Mouse (Mus musculus): ENCODE measurements around the gene Ikzf4. TPM values are rescaled to one million over a fixed set of nuclear protein-coding genes. Genes with fewer than 3 reads are reported as not detected.
"Not testable (repeated sequence)": the region's sequence is repeated elsewhere in the genome, so short reads cannot be mapped to it uniquely, and the experiment has no call there.

Gene Ikzf4
- total and polyA plus RNA-seq, 2 experiments from 2014 or later, result 17.9 to 26.2 TPM

GRCm38 (mm10) chr10:128626311-128627310 is 19.2 kb downstream of the Ikzf4 start, which contains the start of gene Rps26:
Gene Rps26 (minus strand): TSS chr10:128626747.
- no peaks in the 10 kb centered on the region for H3K27me3 ChIP-seq (ENCODE audit: insufficient read depth, low read length)
- H3K9ac ChIP-seq (replicated peaks; ENCODE audit: low read length, poor library complexity, severe bottlenecking), result peak within 1 kb of the TSS; percentile 72
- peak within 1 kb of the TSS; percentile 79 for H3K27ac ChIP-seq (ENCODE audit: low read depth, low read length)
- no peaks in the 10 kb centered on the region for H3K9me3 ChIP-seq (ENCODE audit: low read length)
- H3K4me1 ChIP-seq (ENCODE audit: insufficient read depth, low read length), result peaks cover 6% of the 10 kb centered on the region
- DNase-seq (ENCODE audit: low spot score) (peak; percentile 100), ATAC-seq (ENCODE audit: low FRiP score) (peak; percentile 94)
- H3K36me3 ChIP-seq (ENCODE audit: insufficient read depth, low read length), result peaks cover 10% of the 10 kb centered on the region
- TF ChIP-seq CTCF (IDR thresholded peaks at IDR 0.05), result peak; percentile 72
- H3K4me3 ChIP-seq (ENCODE audit: low read depth, low read length), result peak within 1 kb of the TSS; percentile 57
- under 1% methylated on average over 40 of the region's 40 CpGs for whole genome bisulfite sequencing
- peak within 1 kb of the TSS; percentile 76 for H3K4me2 ChIP-seq (ENCODE audit: low read depth, low read length, poor library complexity, severe bottlenecking)

- H3K4me2 ChIP-seq (ENCODE audit: low read depth, low read length, poor library complexity, severe bottlenecking), result peak overlapping the region; percentile 76
- H3K27ac ChIP-seq (ENCODE audit: low read depth, low read length), result peak overlapping the region; percentile 58; the same call in 1 of the 2 replicates
- WGBS, result 47% methylated on average over 7 of the region's 7 CpGs
- H3K4me3 ChIP-seq (ENCODE audit: low read depth, low read length), result peak overlapping the region; percentile 57
- H3K4me1 ChIP-seq (ENCODE audit: insufficient read depth, low read length), result peaks cover 6% of the 10 kb centered on the region
- H3K36me3 ChIP-seq (ENCODE audit: insufficient read depth, low read length), result peaks cover 10% of the 10 kb centered on the region
- no peaks in the 10 kb centered on the region for H3K9me3 ChIP-seq (ENCODE audit: low read length)
- peak overlapping the region; percentile 72 for H3K9ac ChIP-seq (replicated peaks; ENCODE audit: low read length, poor library complexity, severe bottlenecking)
- ATAC-seq (ENCODE audit: low FRiP score) (no peak), DNase-seq (ENCODE audit: low spot score) (no peak)
- TF ChIP-seq CTCF (IDR thresholded peaks at IDR 0.05), result no peak
- H3K27me3 ChIP-seq (ENCODE audit: insufficient read depth, low read length), result no peaks in the 10 kb centered on the region
Observed at GRCm38 (mm10) chr10:128625287-128625894, 20.4 kb downstream of the Ikzf4 start.

GRCm38 (mm10) chr10:128623106-128623613 is 22.6 kb downstream of the Ikzf4 start:
- WGBS, result 88% methylated on average over 3 of the region's 4 CpGs
- not testable (repeated sequence) for H3K4me3 ChIP-seq (ENCODE audit: low read depth, low read length); H3K4me1 ChIP-seq (ENCODE audit: insufficient read depth, low read length); DNase-seq (ENCODE audit: low spot score); H3K9me3 ChIP-seq (ENCODE audit: low read length); H3K9ac ChIP-seq (replicated peaks; ENCODE audit: low read length, poor library complexity, severe bottlenecking); H3K27ac ChIP-seq (ENCODE audit: low read depth, low read length); H3K27me3 ChIP-seq (ENCODE audit: insufficient read depth, low read length); H3K4me2 ChIP-seq (ENCODE audit: low read depth, low read length, poor library complexity, severe bottlenecking); ATAC-seq (ENCODE audit: low FRiP score)
- peaks cover 10% of the 10 kb centered on the region for H3K36me3 ChIP-seq (ENCODE audit: insufficient read depth, low read length)

GRCm38 (mm10) chr10:128622702-128623101 is 23.1 kb downstream of the Ikzf4 start:
- H3K27ac ChIP-seq (ENCODE audit: low read depth, low read length), result no peak overlapping the region
- no peaks in the 10 kb centered on the region for H3K9me3 ChIP-seq (ENCODE audit: low read length)
- H3K4me2 ChIP-seq (ENCODE audit: low read depth, low read length, poor library complexity, severe bottlenecking), result no peak overlapping the region
- TF ChIP-seq CTCF (IDR thresholded peaks at IDR 0.05), result no peak
- H3K9ac ChIP-seq (replicated peaks; ENCODE audit: low read length, poor library complexity, severe bottlenecking), result no peak overlapping the region
- H3K4me3 ChIP-seq (ENCODE audit: low read depth, low read length), result no peak overlapping the region
- peaks cover 10% of the 10 kb centered on the region for H3K36me3 ChIP-seq (ENCODE audit: insufficient read depth, low read length)
- ATAC-seq (ENCODE audit: low FRiP score) (no peak), DNase-seq (ENCODE audit: low spot score) (no peak)
- no peaks in the 10 kb centered on the region for H3K27me3 ChIP-seq (ENCODE audit: insufficient read depth, low read length)
- H3K4me1 ChIP-seq (ENCODE audit: insufficient read depth, low read length), result peaks cover 6% of the 10 kb centered on the region
- WGBS, result 79% methylated on average over 4 of the region's 4 CpGs

GRCm38 (mm10) chr10:128621986-128622520 is 23.7 kb downstream of the Ikzf4 start:
- DNase-seq (ENCODE audit: low spot score), result no peak
- no peak overlapping the region for H3K4me2 ChIP-seq (ENCODE audit: low read depth, low read length, poor library complexity, severe bottlenecking)
- no peak overlapping the region for H3K27ac ChIP-seq (ENCODE audit: low read depth, low read length)
- peaks cover 10% of the 10 kb centered on the region for H3K36me3 ChIP-seq (ENCODE audit: insufficient read depth, low read length)
- peaks cover 6% of the 10 kb centered on the region for H3K4me1 ChIP-seq (ENCODE audit: insufficient read depth, low read length)
- H3K27me3 ChIP-seq (ENCODE audit: insufficient read depth, low read length), result no peaks in the 10 kb centered on the region
- H3K9me3 ChIP-seq (ENCODE audit: low read length), result no peaks in the 10 kb centered on the region
- H3K4me3 ChIP-seq (ENCODE audit: low read depth, low read length), result no peak overlapping the region
- WGBS, result 73% methylated on average over 3 of the region's 3 CpGs
- H3K9ac ChIP-seq (replicated peaks; ENCODE audit: low read length, poor library complexity, severe bottlenecking), result no peak overlapping the region
- no peak; the same call in 1 of the 2 replicates for TF ChIP-seq CTCF (IDR thresholded peaks at IDR 0.05)
- ATAC-seq (ENCODE audit: low FRiP score), result no peak
